Mouse (Mus musculus) CD4-positive naive resting alpha-beta T cell, adult 57 days (primary cell): ENCODE data around the gene Pfn1. TPM values are rescaled to one million over a fixed set of nuclear protein-coding genes. Genes with fewer than 3 reads are reported as not detected.

Experiments
- total RNA-seq: library from RNA; stranded (reverse); gene quantifications from one replicate; pipeline ENCODE4 v1.2.4, GENCODE M21; 2023

Pfn1 gene
- total RNA-seq: 1,552 TPM

DNA sequence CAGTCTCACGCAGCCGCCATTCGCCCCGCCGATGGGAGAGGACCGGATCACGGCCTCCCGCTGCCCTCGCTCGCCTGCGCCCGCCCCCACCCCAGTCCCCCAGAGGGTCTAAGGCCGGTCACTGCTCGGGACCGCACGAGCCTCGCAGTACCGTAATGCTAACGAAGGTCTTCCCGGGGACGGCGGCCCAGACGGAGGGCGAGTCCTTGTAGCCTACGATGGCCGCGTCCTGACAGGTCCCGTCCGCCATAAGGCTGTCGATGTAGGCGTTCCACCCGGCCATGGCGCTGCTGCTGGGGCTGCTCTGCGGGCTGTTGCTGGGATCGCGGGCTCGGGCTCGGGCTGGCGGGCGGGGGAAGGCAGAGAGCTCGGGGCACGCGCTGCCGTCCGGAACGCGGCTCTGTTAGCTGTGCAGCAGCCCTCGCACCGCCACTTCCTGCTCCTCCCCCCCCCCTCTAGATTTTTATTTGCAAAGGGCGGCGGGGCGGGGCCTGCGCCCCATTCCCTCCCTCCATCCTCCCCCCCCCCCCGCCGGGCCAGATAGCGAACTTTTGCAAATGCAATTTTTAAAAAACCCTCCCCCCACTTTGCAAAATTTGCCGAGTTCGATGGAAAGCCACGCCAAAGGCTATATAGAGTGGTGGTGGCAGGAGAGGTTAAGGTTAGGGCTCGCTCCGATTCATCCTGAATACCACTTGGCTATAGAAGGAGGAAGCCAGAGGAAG is at the start of gene Pfn1:
Pfn1 (minus strand) TSS at position 447 of the 725 bp plus-strand sequence.

DNA sequence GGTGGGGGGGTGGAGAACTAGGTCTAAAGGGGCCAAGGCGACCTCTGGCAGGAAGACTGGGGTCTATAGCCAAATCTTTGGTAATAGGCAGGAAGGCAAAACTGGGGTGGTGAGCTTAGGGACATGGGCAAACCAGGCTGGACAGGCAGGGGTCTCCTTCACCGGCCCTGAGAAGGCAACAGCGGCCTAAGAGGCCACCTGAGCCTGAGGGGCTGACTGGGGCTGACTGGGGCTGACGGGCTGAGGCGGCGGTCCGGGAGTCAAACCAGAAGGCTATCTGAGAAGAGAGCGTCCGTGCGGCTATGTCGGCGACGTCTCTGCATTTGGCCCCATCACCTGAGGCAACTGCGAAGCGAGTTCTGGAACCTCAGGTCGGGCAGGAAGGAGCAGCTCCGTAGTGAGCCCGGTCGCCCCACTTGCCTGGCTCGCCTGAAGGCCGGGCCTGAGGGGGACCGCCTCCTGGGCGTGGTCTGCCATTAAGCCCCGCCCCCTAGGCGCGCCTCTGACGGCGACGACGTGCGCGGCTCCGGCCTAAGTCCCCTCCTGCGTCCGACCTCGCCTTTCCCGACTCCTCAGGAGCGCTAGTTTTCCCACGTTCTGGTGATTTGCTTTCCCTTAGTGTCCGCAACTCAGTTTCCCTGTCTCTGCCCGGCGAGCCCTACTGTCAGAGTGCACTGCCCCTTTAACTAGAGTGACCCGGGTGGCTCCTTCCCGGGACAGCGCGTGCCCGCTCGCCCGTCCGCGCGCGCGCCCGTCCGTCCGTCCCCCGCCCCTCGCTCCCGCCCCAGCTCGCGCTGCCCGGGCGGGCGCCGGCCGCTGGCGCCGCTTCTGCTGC is 45.5 kb upstream of the Pfn1 start, which contains the start of the genes Inca1 and Kif1c:
Inca1 (minus strand) TSS at position 434 of the 835 bp plus-strand sequence.
Kif1c (plus strand) TSS at position 827 of the 835 bp plus-strand sequence.

DNA sequence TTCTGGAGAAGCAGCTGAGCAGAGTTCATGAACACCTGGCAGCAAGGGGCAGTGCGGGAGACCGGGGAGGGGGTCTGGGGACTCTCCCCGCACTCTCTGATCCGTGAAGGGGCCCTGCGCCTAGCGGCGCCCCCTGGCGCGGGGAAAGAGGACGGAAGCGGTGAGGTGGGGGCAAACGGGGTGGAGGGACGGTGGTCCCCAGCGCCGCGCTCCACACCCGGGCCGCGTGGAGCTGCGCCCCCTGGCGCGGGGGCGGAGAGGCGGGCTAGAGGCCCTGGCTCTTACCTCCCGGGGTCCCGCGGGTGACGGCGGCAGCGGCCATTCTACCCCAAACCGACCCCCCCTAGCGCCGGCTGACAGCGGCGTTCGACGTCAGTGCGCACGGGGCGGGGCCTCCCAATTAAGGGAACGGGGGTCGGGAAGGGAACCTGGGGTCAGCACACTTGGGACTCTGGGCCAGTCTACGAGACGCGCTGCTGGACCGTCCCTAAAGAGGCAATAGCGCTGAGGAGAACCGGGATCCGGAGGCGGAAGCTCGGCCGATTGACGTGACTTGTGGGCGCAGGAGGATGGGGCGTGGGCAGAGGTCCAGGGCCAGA is 33.3 kb upstream of the Pfn1 start, which contains the start of gene Camta2:
Camta2 (minus strand) TSS at position 505 of the 599 bp plus-strand sequence.

DNA sequence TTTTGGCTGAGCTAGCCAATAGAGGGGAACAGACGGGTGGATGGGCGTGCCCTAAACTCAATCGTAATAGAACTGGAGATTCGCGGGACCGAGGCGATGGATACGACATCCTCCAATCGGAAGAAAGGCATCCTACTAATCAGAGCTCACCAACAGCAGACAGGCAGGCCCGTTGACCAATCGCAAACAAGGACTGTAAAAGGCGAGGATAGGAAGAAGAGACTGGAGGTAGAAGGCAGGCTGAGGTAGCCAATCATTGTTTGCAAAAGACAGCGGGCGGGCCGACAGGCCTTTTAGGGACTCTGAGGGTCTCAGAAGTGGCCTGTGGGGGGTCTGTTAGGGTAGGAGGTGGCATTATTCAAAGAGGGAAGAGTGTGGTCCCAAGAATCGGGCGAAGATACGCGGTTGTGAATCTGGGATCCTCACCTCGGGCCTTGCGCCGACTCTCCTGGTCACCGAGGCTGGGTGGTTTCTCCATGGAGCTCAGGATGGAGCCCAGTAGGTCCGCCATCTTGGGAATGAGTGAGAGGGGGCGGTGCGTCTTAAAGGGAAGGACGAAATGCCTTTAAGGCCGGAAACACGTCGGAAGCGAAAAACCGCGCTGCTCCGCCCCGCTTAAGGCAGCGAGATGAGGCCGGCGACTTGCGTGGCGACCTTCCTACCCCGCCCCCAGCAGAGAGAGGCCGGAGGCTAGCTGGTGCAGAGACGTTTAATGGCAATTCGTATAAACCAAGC is 14.5 kb upstream of the Pfn1 start, which contains the start of gene Spag7:
Spag7 (minus strand) TSS at position 646 of the 735 bp plus-strand sequence.

DNA sequence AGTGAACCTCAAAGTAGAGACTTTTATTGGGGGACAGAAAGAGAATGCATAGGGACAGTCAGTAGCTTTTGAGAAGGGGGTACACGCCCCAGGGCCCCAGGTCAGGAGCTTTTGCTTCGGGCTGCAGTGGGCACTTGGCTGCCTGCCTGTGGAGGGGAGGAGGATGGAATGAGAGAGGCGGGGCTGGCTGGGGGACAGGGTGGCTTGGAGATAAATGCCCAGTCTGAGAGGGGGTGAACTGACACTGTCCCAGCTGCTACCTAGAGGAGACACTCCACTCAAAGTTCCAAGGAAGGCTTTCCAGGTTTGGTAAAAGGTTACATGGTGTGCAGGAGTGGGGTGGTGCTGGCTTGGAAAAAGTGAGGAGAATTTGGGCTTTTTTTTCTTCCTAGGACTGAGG is 2.5 kb upstream of the Pfn1 start, which contains the start of gene Eno3:
Eno3 (plus strand) TSS at position 239 of the 400 bp plus-strand sequence.

DNA sequence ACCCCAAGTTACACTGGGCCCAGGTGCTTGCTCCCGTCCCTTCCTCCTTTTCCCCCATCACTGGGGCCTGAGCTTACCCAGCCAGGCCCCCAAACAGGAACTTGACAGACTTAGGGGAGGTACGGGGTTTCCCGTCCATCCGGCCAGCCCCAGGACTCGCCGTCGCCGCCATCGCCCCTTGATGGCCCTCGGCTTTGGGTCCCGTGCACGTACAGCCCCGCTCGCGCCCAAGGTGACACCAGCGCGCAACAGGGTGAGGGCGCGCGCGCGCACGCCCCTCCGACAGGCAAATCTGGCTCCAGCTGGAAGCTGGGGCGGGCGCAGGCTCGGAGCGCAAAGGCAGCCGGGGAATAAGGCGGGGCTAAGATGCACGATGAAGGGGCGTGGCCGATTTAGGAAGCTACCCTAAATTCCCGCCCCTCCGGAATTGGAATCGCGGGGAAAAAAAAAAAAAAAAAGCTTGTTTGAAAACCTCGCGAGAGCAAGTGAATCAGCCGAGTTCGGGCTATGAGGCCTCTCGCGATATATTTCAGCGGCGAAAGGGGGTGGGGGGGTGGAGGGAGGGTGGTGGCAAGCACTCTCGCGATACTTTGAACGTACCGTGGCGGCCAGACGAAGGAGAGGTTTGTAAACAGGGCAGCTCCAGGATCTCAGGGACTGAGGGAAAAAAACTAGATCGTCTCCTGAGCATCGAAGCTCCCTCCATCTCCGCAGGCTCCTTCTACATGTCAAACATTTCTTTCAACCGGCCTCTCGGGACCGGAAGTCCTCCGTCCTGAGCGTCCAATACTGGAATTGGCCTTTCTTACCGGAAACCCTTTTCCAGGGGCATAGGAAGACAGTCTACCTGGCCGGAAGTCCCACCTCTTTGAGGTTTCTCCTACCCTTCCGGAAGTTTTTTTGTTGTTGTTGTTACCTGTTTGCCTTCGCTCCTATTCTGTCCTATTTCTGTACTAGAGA is 7.5 kb downstream of the Pfn1 start, which contains the start of the genes Rnf167 and Slc25a11:
Rnf167 (plus strand) TSS at position 545 of the 960 bp plus-strand sequence.
Slc25a11 (minus strand) TSS at position 789 of the 960 bp plus-strand sequence.

DNA sequence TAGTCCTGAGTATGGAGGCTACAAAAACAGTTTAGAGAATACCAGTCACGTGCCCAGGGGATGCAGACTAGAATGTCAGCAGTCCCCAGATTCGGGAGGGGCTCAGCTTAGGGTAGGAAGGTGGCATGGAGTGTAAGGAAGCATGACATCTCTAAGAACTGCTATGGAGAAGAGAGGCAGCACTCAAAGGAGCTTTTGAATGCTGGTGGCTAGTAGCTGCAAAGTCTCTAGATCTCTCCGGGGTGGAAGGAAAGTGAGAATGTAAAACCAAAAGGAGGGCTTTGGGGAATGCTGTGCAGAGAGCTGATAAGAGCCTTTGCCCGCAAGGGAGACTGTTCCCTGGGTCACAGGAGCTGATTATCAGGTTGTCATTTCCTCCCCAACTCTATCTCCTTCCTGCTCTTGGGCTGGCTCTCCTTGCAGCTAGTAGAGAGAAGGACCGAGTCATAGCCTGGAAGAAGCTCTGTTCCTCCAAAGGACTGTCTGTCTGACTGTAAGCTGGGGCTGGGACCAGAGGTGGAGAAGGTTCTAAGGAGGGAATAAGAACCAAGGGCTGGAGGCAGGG is 15.6 kb downstream of the Pfn1 start, which contains the start of gene Gp1ba:
Gp1ba (plus strand) TSS at position 409 of the 565 bp plus-strand sequence.

DNA sequence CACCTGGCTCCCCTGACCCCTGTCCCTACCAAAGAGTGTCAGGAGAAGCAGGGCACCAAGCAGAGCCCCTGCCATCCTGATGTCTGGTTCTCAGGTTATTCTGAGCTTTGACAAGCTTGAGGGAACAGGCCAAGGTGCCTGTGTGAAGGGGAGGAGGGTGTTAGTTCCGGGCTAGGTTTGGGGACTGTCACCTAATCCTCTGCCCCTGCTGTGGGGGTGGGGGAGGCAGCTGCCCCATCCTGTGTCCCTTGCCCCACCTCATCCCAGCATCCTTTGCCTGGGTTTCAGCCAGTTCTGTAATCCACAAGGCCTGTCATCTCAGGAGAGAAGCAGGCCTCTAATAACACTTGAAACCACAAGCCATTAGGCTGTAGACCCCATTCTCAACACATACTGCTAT is 35.3 kb downstream of the Pfn1 start, which contains the start of gene Chrne:
Chrne (minus strand) TSS at position 116 of the 400 bp plus-strand sequence.

DNA sequence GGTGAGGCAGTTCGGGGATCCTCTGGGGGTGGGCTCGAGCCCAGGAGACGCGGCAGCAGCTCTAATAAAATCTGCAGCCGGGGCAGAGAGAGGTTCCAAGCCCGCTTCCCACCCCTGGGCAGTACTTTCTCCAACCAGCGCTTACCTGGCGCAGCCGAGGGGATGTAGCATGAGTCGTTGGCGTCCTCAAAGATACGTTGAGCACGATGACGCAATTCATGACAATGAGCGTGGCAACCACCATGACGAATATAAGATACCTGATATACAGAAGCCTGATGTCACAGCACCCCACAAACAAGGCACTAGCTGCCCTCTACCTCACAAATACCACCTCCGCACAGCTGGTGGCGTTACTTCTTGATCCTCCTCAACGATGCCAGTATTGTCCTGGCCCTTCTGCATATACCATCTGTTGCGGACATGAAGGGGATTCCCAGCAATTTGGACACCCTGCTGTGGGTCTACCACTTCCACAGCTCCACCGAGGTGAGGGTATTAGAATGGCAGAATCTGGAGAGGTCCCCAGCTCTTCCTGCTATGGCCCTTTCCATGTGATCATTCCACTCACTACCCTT is 38.8 kb downstream of the Pfn1 start, which contains the start of gene 4930544D05Rik:
4930544D05Rik (plus strand) TSS at position 333 of the 578 bp plus-strand sequence.

Other genes with a start within 250 kb of the Pfn1 start
- 27.0 TPM for gene Pelp1, start 244.6 kb downstream of the Pfn1 start, total RNA-seq
- gene Arrb2, start 222.0 kb downstream of the Pfn1 start, total RNA-seq: 347 TPM
- 39.9 TPM for gene Med11, start 202.7 kb downstream of the Pfn1 start, total RNA-seq
- gene Zmynd15, start 195.2 kb downstream of the Pfn1 start, total RNA-seq: 1.1 TPM
- 2.3 TPM for gene Cxcl16, start 194.7 kb downstream of the Pfn1 start, total RNA-seq
- gene Tm4sf5, start 149.4 kb downstream of the Pfn1 start, total RNA-seq: 1.5 TPM
- gene Vmo1, start 140.0 kb downstream of the Pfn1 start, total RNA-seq: not detected
- not detected for gene Gltpd2, start 135.4 kb downstream of the Pfn1 start, total RNA-seq
- gene Psmb6, start 129.3 kb downstream of the Pfn1 start, total RNA-seq: 129 TPM
- not detected for gene Gm40193, start 121.7 kb downstream of the Pfn1 start, total RNA-seq
- gene Pld2, start 114.6 kb downstream of the Pfn1 start, total RNA-seq: 7.3 TPM
- 201 TPM for gene Mink1, start 91.8 kb downstream of the Pfn1 start, total RNA-seq
- 1.0 TPM for gene 4930544D05Rik, start 38.8 kb downstream of the Pfn1 start, total RNA-seq
- 3.2 TPM for gene Chrne, start 35.4 kb downstream of the Pfn1 start, total RNA-seq
- gene Gp1ba, start 15.5 kb downstream of the Pfn1 start, total RNA-seq: not detected
- gene Rnf167, start 7.4 kb downstream of the Pfn1 start, total RNA-seq: 233 TPM
- 53.6 TPM for gene Slc25a11, start 7.2 kb downstream of the Pfn1 start, total RNA-seq
- 29.3 TPM for gene Eno3, start 2.6 kb upstream of the Pfn1 start, total RNA-seq
- gene Spag7, start 14.8 kb upstream of the Pfn1 start, total RNA-seq: 23.4 TPM
- 37.9 TPM for gene Camta2, start 33.5 kb upstream of the Pfn1 start, total RNA-seq
- 0.62 TPM for gene Inca1, start 45.5 kb upstream of the Pfn1 start, total RNA-seq
- gene Kif1c, start 45.9 kb upstream of the Pfn1 start, total RNA-seq: 26.1 TPM
- gene Zfp3, start 109.6 kb upstream of the Pfn1 start, total RNA-seq: 2.7 TPM
- gene Scimp, start 157.9 kb upstream of the Pfn1 start, total RNA-seq: 1.5 TPM
- gene Rabep1, start 190.1 kb upstream of the Pfn1 start, total RNA-seq: 34.7 TPM